Mouse (Mus musculus) neural tube, embryonic 11.5 days (tissue): Measurements from ENCODE around the gene Znrf2. TPM values are rescaled to one million over a fixed set of nuclear protein-coding genes. Genes with fewer than 3 reads are reported as not detected.
"Not testable (repeated sequence)": the region's sequence is repeated elsewhere in the genome, so short reads cannot be mapped to it uniquely, and the experiment has no call there.

ENCODE experiments used
- ATAC-seq: fragments of 200-750 bp; cut with Nextera tagmentation; 2 replicates; pipeline ENCODE4 v1.8.0; 2017; ENCODE audit warnings: moderate number of reproducible peaks, mild to moderate bottlenecking, moderate TSS enrichment, moderate library complexity; ENCODE audit not compliant: insufficient read depth, low FRiP score, low TSS enrichment
- DNase-seq: peaks from one replicate; pipeline ENCODE4 v3.0.0-alpha.2; 2015; ENCODE audit warnings: low spot score
- H3K27ac ChIP-seq: fragments of 300-500 bp; sonication (generic); 2 replicates; pipeline ENCODE4 v1.5.1; 2014; ENCODE audit warnings: low read depth, mild to moderate bottlenecking, low read length
- H3K27me3 ChIP-seq: fragments of 300-500 bp; sonication (generic); 2 replicates; pipeline ENCODE4 v1.6.1; 2014; ENCODE audit warnings: mild to moderate bottlenecking, low read length, mixed read lengths; ENCODE audit not compliant: control insufficient read depth, insufficient read depth
- H3K36me3 ChIP-seq: fragments of 300-500 bp; sonication (generic); 2 replicates; pipeline ENCODE4 v1.6.1; 2014; ENCODE audit warnings: mild to moderate bottlenecking, low read length, moderate library complexity, mixed read lengths; ENCODE audit not compliant: control insufficient read depth, insufficient read depth
- H3K4me1 ChIP-seq: fragments of 300-500 bp; sonication (generic); 2 replicates; pipeline ENCODE4 v1.6.1; 2014; ENCODE audit warnings: low read length, mixed read lengths; ENCODE audit not compliant: control insufficient read depth, insufficient read depth
- H3K4me2 ChIP-seq: fragments of 300-500 bp; sonication (generic); 2 replicates; pipeline ENCODE4 v1.6.1; 2014; ENCODE audit warnings: low read depth, mild to moderate bottlenecking, moderate library complexity
- H3K4me3 ChIP-seq: fragments of 300-500 bp; sonication (generic); 2 replicates; pipeline ENCODE4 v1.5.1; 2014; ENCODE audit warnings: low read depth, low read length
- H3K9ac ChIP-seq: fragments of 300-500 bp; sonication (generic); 2 replicates; pipeline ENCODE4 v1.6.1; 2014; ENCODE audit warnings: mild to moderate bottlenecking, low read length
- H3K9me3 ChIP-seq: fragments of 300-500 bp; sonication (generic); 2 replicates; pipeline ENCODE4 v1.6.1; 2016; ENCODE audit warnings: low read length; ENCODE audit not compliant: control insufficient read depth
- WGBS: fragments of 180-500 bp; shearing (Covaris S2); extraction: QIAGEN DNeasy Blood & Tissue Kit; methylation state at CpG from one replicate; pipeline ENCODE4 v1.1.7; 2014; 5-methylcytosine and 5-hydroxymethylcytosine counted together
- polyA plus RNA-seq: library from polyadenylated mRNA; unstranded; fragments of >200 nt; fragmentation: Nextera tagmentation; extraction: Ambion mirVana; gene quantifications from 2 replicates; pipeline ENCODE4 v1.2.1, GENCODE M21; 2014

Znrf2 gene
- polyA plus RNA-seq, 1 experiment from 2014 or later, result 2.5 TPM

DNA sequence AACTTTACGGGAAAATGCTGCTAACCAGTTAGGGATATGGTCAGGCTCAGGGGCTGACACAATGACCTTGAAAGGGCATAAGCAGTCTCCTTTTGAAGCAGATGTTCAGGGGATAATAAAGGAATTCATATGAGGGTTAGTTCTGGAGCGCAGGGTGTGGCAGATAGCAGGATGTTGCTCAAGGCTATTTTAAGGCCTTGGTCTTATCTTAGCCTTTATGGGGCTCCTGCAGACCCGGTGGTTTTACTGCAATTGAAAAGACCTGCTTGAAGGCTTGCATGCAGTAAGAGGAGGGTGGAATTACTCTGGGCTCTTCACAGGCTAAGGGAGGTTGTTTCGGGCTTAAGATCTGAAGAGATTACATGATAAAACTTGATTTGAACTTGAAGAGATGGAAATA lies 35.1 kb downstream of the Znrf2 start:
- ATAC-seq (no peak), DNase-seq (no peak)
- WGBS, result 42% methylated on average over 4 of the region's 4 CpGs

DNA sequence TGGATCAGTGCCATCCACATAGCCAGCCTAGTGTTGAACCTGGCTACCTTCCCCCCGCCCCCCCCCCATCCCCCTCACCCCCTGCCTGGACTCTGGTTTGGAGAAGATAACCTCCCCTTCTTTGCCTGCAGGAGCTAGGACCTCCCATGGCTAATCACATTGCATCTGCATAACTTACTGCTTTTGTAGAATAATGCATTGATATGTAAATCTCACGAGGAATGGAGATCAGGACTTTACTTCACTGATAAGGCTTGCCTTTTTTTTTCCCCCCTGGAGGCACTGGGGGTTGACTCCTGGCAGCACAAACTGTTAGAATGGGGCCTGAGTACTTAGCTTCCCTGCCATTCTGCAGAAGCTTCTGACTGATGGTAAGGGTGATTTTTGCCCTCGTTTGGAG lies 36.0 kb downstream of the Znrf2 start:
- ATAC-seq (no peak), DNase-seq (no peak)
- Histone ChIP-seq H3K4me3 (no peak overlapping the region), H3K36me3 (no peaks in the 10 kb centered on the region), H3K9me3 (no peaks in the 10 kb centered on the region), H3K4me2 (no peak overlapping the region), H3K27ac (no peak overlapping the region), H3K27me3 (no peaks in the 10 kb centered on the region), H3K9ac (no peak overlapping the region), H3K4me1 (peaks cover 9% of the 10 kb centered on the region; the same call in 1 of the 2 replicates)
- WGBS, result 5% methylated on average over 3 of the region's 3 CpGs

More for the DNA sequence above, 35.1 kb downstream of the Znrf2 start:
- H3K9me3 ChIP-seq, result no peaks in the 10 kb centered on the region
- H3K4me2 ChIP-seq, result no peak overlapping the region
- peaks cover 9% of the 10 kb centered on the region; the same call in 1 of the 2 replicates for H3K4me1 ChIP-seq
- no peak overlapping the region for H3K4me3 ChIP-seq
- no peak overlapping the region for H3K9ac ChIP-seq
- no peaks in the 10 kb centered on the region for H3K27me3 ChIP-seq
- no peaks in the 10 kb centered on the region for H3K36me3 ChIP-seq
- no peak overlapping the region for H3K27ac ChIP-seq

DNA sequence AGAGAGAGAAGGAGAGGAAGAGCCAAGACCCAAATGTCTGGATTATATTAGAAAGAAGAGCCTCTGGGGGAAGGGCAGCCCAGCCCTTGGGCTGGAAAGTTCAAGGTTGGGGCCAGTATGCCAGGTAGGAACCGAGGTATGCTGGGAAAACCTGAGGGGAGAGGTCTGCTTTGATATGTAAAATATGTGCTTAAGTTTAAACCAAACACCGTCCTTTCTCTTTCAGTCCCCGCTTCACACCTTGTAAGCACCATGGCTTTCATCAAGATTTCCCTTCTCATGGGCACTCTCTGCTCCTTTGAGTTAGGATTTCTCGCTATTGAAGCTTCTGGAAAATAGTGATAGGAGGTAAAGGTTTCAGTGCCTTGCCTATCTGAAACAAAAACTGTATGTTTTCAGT lies 38.1 kb downstream of the Znrf2 start:
- Histone ChIP-seq H3K27me3 (no peaks in the 10 kb centered on the region), H3K9ac (no peak overlapping the region), H3K4me1 (peaks cover 9% of the 10 kb centered on the region; the same call in 1 of the 2 replicates), H3K9me3 (no peaks in the 10 kb centered on the region), H3K27ac (no peak overlapping the region), H3K4me2 (no peak overlapping the region), H3K4me3 (no peak overlapping the region), H3K36me3 (no peaks in the 10 kb centered on the region)
- ATAC-seq (no peak), DNase-seq (no peak)
- WGBS, result 46% methylated on average over 4 of the region's 4 CpGs

DNA sequence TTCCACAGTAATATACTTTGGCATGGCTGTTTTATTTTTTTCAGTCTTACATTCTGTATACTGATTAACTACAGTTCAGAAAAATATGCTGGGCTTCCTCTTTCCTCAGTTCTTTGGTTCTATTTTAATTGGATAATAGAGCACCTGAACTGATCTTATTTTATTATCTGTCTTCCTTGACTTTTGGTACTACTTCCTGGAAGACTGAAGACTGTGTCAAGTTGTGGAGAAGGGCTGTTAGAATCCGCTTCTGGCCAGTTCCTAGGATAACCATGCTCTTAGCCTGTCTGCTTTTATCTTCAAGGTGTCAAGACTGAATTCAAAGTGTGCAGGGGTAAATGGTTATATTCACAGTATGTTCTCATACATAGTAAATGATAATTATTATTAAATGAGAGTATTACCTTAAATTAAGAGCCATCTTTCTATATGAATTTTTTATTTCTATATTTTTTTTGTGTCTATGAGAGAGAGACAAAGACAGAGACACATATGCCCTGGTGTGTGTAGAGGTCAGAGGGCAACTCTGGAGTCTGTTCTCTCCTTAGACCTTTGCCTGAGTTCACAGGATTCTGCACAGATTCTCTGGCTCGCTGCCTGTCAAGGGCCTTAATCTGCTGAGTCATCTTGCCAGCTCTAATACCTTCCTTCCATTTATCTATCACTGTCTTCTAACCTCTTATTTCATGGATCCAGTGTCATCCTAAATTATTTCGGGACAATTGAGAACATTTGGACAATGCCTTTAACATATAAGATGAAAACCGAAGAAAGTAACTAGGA lies 39.3 kb downstream of the Znrf2 start:
- WGBS, result 50% methylated on average over 4 of the region's 4 CpGs
- DNase-seq (no peak), ATAC-seq (no peak)

DNA sequence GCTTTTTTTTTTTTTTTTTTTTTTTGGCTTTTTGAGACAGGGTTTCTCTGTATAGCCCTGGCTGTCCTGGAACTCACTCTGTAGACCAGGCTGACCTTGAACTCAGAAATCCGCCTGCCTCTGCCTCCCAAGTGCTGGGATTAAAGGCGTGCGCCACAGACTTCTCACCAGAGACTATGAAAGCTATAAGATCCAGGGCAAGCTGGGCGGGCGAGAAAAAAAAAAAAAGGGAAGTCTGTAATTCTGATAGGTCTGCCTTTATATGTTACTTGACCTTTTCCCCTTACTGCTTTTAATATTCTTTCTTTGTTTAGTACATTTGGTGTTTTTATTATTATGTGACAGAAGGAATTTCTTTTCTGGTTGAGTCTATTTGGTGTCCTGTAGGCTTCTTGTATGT lies 42.4 kb downstream of the Znrf2 start:
- not testable (repeated sequence) for H3K4me2 ChIP-seq, H3K27me3 ChIP-seq, H3K9ac ChIP-seq, H3K9me3 ChIP-seq, ATAC-seq, DNase-seq, H3K4me1 ChIP-seq, H3K4me3 ChIP-seq, H3K36me3 ChIP-seq, H3K27ac ChIP-seq
- WGBS, result 94% methylated on average over 5 of the region's 5 CpGs

More for the DNA sequence above, 39.3 kb downstream of the Znrf2 start:
- H3K36me3 ChIP-seq, result no peaks in the 10 kb centered on the region
- H3K27ac ChIP-seq, result no peak overlapping the region
- H3K9ac ChIP-seq, result no peak overlapping the region
- H3K9me3 ChIP-seq, result no peaks in the 10 kb centered on the region
- H3K4me2 ChIP-seq, result no peak overlapping the region
- no peaks in the 10 kb centered on the region for H3K27me3 ChIP-seq
- peaks cover 9% of the 10 kb centered on the region; the same call in 1 of the 2 replicates for H3K4me1 ChIP-seq
- no peak overlapping the region for H3K4me3 ChIP-seq

DNA sequence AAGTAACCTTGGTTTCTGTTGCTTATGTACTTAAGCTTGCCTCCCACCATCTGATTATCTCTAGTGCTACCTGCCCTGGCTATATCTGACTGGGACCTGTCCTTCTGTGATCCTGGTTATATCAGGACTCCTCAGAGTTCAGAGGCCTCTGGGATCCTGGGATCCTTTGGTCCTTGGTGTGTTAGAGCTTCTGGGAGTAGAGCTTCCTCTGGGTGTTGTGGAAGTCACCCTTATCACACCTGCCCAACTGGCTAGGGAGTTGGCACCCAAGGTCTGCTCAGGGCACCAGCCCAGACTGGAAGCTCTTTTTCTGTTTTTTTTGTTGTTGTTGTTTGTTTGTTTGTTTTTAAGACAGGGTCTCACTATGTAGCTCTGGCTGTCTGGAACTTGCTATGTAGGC lies 43.5 kb downstream of the Znrf2 start:
- H3K9ac ChIP-seq, result no peak overlapping the region

DNA sequence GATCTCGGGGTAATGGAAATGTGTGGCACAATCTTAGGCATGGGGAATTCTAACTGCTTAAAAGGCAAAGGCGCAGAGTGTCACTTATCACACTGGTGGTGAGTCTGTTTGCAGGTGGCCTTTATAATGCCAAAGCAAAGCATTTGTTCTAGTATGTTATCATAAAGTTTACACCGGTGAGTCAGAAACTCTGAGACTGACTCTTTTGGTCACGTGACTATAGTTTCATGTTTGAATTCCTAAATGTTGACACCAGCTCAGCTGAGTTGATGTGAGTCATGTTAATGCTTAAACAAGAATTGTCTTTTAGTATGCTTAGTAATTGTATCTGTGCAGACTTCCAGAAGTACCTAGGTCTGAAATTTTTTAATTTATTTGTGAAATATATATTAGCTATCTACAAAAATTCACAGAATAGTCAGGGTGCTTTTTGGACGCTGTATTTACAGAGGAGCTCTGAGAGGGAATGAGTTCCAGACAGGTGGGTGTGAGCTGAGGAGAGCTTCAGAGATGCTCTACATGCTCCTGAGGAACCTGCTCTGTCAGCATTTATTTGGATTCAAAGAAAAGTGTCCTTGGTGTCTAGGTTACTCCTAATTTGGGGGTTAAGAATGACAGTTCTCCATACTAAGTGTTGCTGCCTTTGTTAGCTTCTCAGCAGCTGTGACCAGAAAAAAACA lies 50.2 kb downstream of the Znrf2 start:
- 86% methylated on average over 5 of the region's 5 CpGs for WGBS
- Histone ChIP-seq H3K27ac (no peak overlapping the region), H3K4me1 (no peaks in the 10 kb centered on the region), H3K4me2 (no peak overlapping the region), H3K36me3 (no peaks in the 10 kb centered on the region), H3K4me3 (no peak overlapping the region), H3K9me3 (no peaks in the 10 kb centered on the region), H3K9ac (no peak overlapping the region), H3K27me3 (no peaks in the 10 kb centered on the region)
- ATAC-seq (no peak), DNase-seq (no peak)

More for the DNA sequence above, 43.5 kb downstream of the Znrf2 start:
- Histone ChIP-seq H3K4me1 (no peaks in the 10 kb centered on the region), H3K4me2 (no peak overlapping the region), H3K4me3 (no peak overlapping the region), H3K27ac (no peak overlapping the region), H3K36me3 (no peaks in the 10 kb centered on the region), H3K27me3 (no peaks in the 10 kb centered on the region), H3K9me3 (no peaks in the 10 kb centered on the region)
- ATAC-seq, result no peak
- no peak for DNase-seq

DNA sequence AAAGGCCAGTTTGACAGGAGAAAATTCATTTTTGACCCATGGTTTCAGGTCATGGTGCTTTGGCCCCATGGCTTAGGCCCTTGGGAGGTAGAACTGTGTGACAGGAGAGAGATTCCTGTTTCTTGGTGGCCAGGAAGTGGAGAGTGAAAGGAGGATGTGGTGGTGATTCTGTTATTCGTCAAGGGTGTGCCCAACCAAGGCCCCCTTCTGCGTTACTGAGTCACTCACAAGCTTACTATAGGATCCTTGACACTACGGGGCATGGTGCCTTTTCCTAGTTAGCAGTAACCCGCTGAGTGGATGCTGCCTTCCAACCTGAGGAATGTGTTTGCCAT lies 50.7 kb downstream of the Znrf2 start:
- no peak for ATAC-seq
- no peak overlapping the region for H3K4me3 ChIP-seq
- no peak for DNase-seq
- H3K9me3 ChIP-seq, result no peaks in the 10 kb centered on the region
- H3K36me3 ChIP-seq, result no peaks in the 10 kb centered on the region
- H3K9ac ChIP-seq, result no peak overlapping the region
- H3K27ac ChIP-seq, result no peak overlapping the region
- no peaks in the 10 kb centered on the region for H3K4me1 ChIP-seq
- no peaks in the 10 kb centered on the region for H3K27me3 ChIP-seq
- no peak overlapping the region for H3K4me2 ChIP-seq
- 79% methylated on average over 4 of the region's 4 CpGs for WGBS

DNA sequence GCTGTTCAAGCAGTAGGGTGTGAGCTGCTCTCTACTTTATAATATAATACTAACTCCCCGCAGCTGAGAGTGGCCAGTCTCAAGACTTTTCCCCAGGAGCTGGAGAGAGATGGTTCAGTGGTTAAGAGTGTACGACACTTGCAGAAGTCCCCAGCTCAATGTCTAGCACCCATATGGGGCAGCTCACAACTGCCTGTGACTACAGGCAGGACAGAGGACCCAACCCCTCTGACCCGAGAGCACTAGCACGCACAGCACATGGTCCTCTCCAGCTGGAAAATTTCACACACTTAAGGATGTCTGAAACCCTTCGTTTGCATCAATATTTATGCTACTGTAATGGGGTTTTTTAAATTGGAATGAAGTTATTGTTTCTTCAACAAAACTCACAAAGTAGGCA lies 56.3 kb downstream of the Znrf2 start:
- H3K9ac ChIP-seq, result no peak overlapping the region
- no peaks in the 10 kb centered on the region for H3K9me3 ChIP-seq
- no peak overlapping the region for H3K4me2 ChIP-seq
- no peak overlapping the region for H3K27ac ChIP-seq
- DNase-seq (no peak), ATAC-seq (no peak)
- WGBS, result 87% methylated on average over 5 of the region's 5 CpGs
- H3K4me3 ChIP-seq, result no peak overlapping the region
- no peaks in the 10 kb centered on the region for H3K27me3 ChIP-seq
- H3K36me3 ChIP-seq, result no peaks in the 10 kb centered on the region
- H3K4me1 ChIP-seq, result no peaks in the 10 kb centered on the region
